Mouse (Mus musculus) liver, embryonic 16.5 days (tissue): ENCODE data around the gene Prom2. TPM values are rescaled to one million over a fixed set of nuclear protein-coding genes. Genes with fewer than 3 reads are reported as not detected.
A peak's percentile ranks its signal among the peaks of the same experiment; 100 is the strongest.

Experiments
- ATAC-seq: fragments of 200-750 bp; cut with Nextera tagmentation; 2 replicates; pipeline ENCODE4 v1.8.0; 2017; ENCODE audit warnings: low read depth, mild to moderate bottlenecking, moderate number of reproducible peaks, moderate library complexity
- H3K27ac ChIP-seq: fragments of 300-500 bp; sonication (generic); 2 replicates; pipeline ENCODE4 v1.5.1; 2014; ENCODE audit warnings: mild to moderate bottlenecking, low read length
- H3K27me3 ChIP-seq: fragments of 300-500 bp; sonication (generic); 2 replicates; pipeline ENCODE4 v1.6.1; 2014; ENCODE audit warnings: low read depth, low read length, mixed read lengths; ENCODE audit not compliant: control insufficient read depth, insufficient read depth
- H3K36me3 ChIP-seq: fragments of 300-500 bp; sonication (generic); 2 replicates; pipeline ENCODE4 v1.6.1; 2014; ENCODE audit warnings: mild to moderate bottlenecking; ENCODE audit not compliant: control insufficient read depth, insufficient read depth
- H3K4me1 ChIP-seq: fragments of 300-500 bp; sonication (generic); 2 replicates; pipeline ENCODE4 v1.6.1; 2014; ENCODE audit warnings: low read depth, low read length, mixed read lengths; ENCODE audit not compliant: control insufficient read depth
- H3K4me2 ChIP-seq: fragments of 300-500 bp; sonication (generic); 2 replicates; pipeline ENCODE4 v1.6.1; 2014; ENCODE audit warnings: low read depth, low read length, mixed read lengths
- H3K4me3 ChIP-seq: fragments of 300-500 bp; sonication (generic); 2 replicates; pipeline ENCODE4 v1.5.1; 2014; ENCODE audit warnings: low read depth, mild to moderate bottlenecking, low read length
- H3K9ac ChIP-seq: fragments of 300-500 bp; sonication (generic); 2 replicates; pipeline ENCODE4 v1.6.1; 2014; ENCODE audit warnings: low read depth, low read length
- H3K9me3 ChIP-seq: fragments of 300-500 bp; sonication (generic); replicated peaks from 2 replicates; pipeline ENCODE4 v1.6.1; 2016; ENCODE audit warnings: low read length; ENCODE audit not compliant: control insufficient read depth
- WGBS: fragments of 180-500 bp; shearing (Covaris S2); extraction: QIAGEN DNeasy Blood & Tissue Kit; methylation state at CpG from one replicate; pipeline ENCODE4 v1.1.7; 2014; ENCODE audit not compliant: insufficient replicate concordance; 5-methylcytosine and 5-hydroxymethylcytosine counted together
- polyA plus RNA-seq: library from polyadenylated mRNA; unstranded; fragments of >200 nt; fragmentation: Nextera tagmentation; extraction: Ambion mirVana; gene quantifications from 2 replicates; pipeline ENCODE4 v1.2.1, GENCODE M21; 2015

Prom2 gene
- 0.05 TPM in 1 of 2 replicates, not detected in the other for polyA plus RNA-seq

- peaks cover 40% of the 10 kb centered on the region for H3K27me3 ChIP-seq
- no peak for ATAC-seq
- H3K9ac ChIP-seq, result no peak within 1 kb of the TSS
- no peak within 1 kb of the TSS for H3K4me2 ChIP-seq
- H3K9me3 ChIP-seq, result no peaks in the 10 kb centered on the region
- H3K4me3 ChIP-seq, result no peak within 1 kb of the TSS
- H3K36me3 ChIP-seq, result no peaks in the 10 kb centered on the region
- no peaks in the 10 kb centered on the region for H3K4me1 ChIP-seq
- no peak within 1 kb of the TSS for H3K27ac ChIP-seq
- 9% methylated on average over 29 of the region's 29 CpGs for WGBS
These were observed at the start of gene Prom2 for GRCm38 (mm10) chr2:127541185-127541584. Gene Prom2, minus strand, starts transcription at chr2:127541467.

- H3K36me3 ChIP-seq, result peaks cover 3% of the 10 kb centered on the region; the same call in 1 of the 2 replicates
- no peak for ATAC-seq
- no peaks in the 10 kb centered on the region for H3K9me3 ChIP-seq
- no peak overlapping the region for H3K27ac ChIP-seq
- WGBS, result 58% methylated on average over 4 of the region's 4 CpGs
- H3K4me2 ChIP-seq, result no peak overlapping the region
- peaks cover 19% of the 10 kb centered on the region for H3K4me1 ChIP-seq
- H3K4me3 ChIP-seq, result no peak overlapping the region
- H3K27me3 ChIP-seq, result no peaks in the 10 kb centered on the region
- no peak overlapping the region for H3K9ac ChIP-seq
These were observed 49.6 kb upstream of the Prom2 start for GRCm38 (mm10) chr2:127590840-127591239.

GRCm38 (mm10) chr2:127590204-127590603, 48.9 kb upstream of the Prom2 start:
- H3K36me3 ChIP-seq, result peaks cover under 1% of the 10 kb centered on the region; the same call in 1 of the 2 replicates
- 67% methylated on average over 15 of the region's 15 CpGs for WGBS
- H3K4me1 ChIP-seq, result peaks cover 19% of the 10 kb centered on the region
- no peak for ATAC-seq
- no peak overlapping the region for H3K4me3 ChIP-seq
- no peak overlapping the region for H3K27ac ChIP-seq
- no peak overlapping the region for H3K9ac ChIP-seq
- no peaks in the 10 kb centered on the region for H3K9me3 ChIP-seq
- H3K4me2 ChIP-seq, result no peak overlapping the region
- no peaks in the 10 kb centered on the region for H3K27me3 ChIP-seq

- H3K36me3 ChIP-seq, result no peaks in the 10 kb centered on the region; the same call in 1 of the 2 replicates
- no peak for ATAC-seq
- H3K27ac ChIP-seq, result no peak overlapping the region
- no peak overlapping the region for H3K4me2 ChIP-seq
- H3K4me3 ChIP-seq, result no peak overlapping the region
- H3K27me3 ChIP-seq, result no peaks in the 10 kb centered on the region
- WGBS, result 72% methylated on average over 9 of the region's 9 CpGs
- H3K9ac ChIP-seq, result no peak overlapping the region
- H3K9me3 ChIP-seq, result no peaks in the 10 kb centered on the region
- peaks cover 27% of the 10 kb centered on the region for H3K4me1 ChIP-seq
These were observed 47.6 kb upstream of the Prom2 start for GRCm38 (mm10) chr2:127588897-127589296.

GRCm38 (mm10) chr2:127587514-127587844, 46.2 kb upstream of the Prom2 start:
- H3K4me3 ChIP-seq, result peak overlapping the region; percentile 80
- H3K36me3 ChIP-seq, result no peaks in the 10 kb centered on the region; the same call in 1 of the 2 replicates
- under 1% methylated on average over 22 of the region's 22 CpGs for WGBS
- ATAC-seq, result peak; percentile 17
- peak overlapping the region; percentile 72 for H3K9ac ChIP-seq
- no peaks in the 10 kb centered on the region for H3K9me3 ChIP-seq
- no peaks in the 10 kb centered on the region for H3K27me3 ChIP-seq
- H3K4me2 ChIP-seq, result peak overlapping the region; percentile 81
- H3K4me1 ChIP-seq, result peaks cover 29% of the 10 kb centered on the region
- no peak overlapping the region for H3K27ac ChIP-seq

- WGBS, result 4% methylated on average over 39 of the region's 39 CpGs
- H3K9me3 ChIP-seq, result no peaks in the 10 kb centered on the region
- H3K36me3 ChIP-seq, result no peaks in the 10 kb centered on the region
- peak within 1 kb of the TSS; percentile 81 for H3K4me2 ChIP-seq
- peaks cover 29% of the 10 kb centered on the region for H3K4me1 ChIP-seq
- H3K4me3 ChIP-seq, result peak within 1 kb of the TSS; percentile 80
- peak within 1 kb of the TSS; percentile 72 for H3K9ac ChIP-seq
- peak; percentile 84 for ATAC-seq
- H3K27me3 ChIP-seq, result no peaks in the 10 kb centered on the region
- H3K27ac ChIP-seq, result peak within 1 kb of the TSS; percentile 78
These were observed 45.6 kb upstream of the Prom2 start, which contains the start of the genes Zfp661 and Mrps5 for GRCm38 (mm10) chr2:127586694-127587513. Gene Zfp661, minus strand, starts transcription at chr2:127587094. Gene Mrps5, plus strand, starts transcription at chr2:127587222.

GRCm38 (mm10) chr2:127584436-127584858, 43.2 kb upstream of the Prom2 start:
- Histone ChIP-seq H3K36me3 (no peaks in the 10 kb centered on the region), H3K27me3 (no peaks in the 10 kb centered on the region), H3K9me3 (no peaks in the 10 kb centered on the region), H3K27ac (no peak overlapping the region), H3K4me1 (peaks cover 29% of the 10 kb centered on the region), H3K9ac (peak overlapping the region; percentile 74), H3K4me3 (peak overlapping the region; percentile 72), H3K4me2 (peak overlapping the region; percentile 93)
- under 1% methylated on average over 24 of the region's 24 CpGs for WGBS
- peak; percentile 74 for ATAC-seq

- ATAC-seq, result no peak
- Histone ChIP-seq H3K9me3 (no peaks in the 10 kb centered on the region), H3K27ac (no peak overlapping the region), H3K27me3 (no peaks in the 10 kb centered on the region), H3K4me2 (no peak overlapping the region), H3K4me1 (no peaks in the 10 kb centered on the region), H3K9ac (no peak overlapping the region), H3K4me3 (no peak overlapping the region), H3K36me3 (no peaks in the 10 kb centered on the region)
- 55% methylated on average over 1 of the region's 1 CpGs for WGBS
These were observed 32.1 kb upstream of the Prom2 start for GRCm38 (mm10) chr2:127573322-127573721.
